Mouse (Mus musculus) frontal cortex, postnatal 14 days (tissue): ENCODE results near the gene Rasa3.
A peak's percentile ranks its signal among the peaks of the same experiment; 100 is the strongest.

ENCODE experiments used
- DNase-seq, 2 experiments: peaks; one replicate each; pipeline ENCODE4 v3.0.0; 2022; ENCODE audit warnings: low spot score in 2 of 2

Rasa3 gene

DNA sequence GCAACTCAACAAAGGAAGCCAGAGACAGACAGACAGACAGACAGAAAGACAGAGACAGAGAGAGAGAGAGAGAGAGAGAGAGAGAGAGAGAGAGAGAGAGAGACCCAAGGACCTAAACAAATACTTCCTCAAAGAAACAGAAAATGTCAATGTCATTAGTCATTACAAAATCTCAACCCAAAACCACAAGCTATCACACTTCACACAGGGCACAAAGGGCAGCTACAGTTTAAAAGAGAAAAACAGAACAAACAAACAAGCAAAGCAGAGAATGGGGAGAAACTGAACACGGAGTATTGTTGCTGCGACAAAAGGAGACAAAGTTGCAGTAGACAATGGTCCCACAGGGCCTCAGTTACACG, 28.3 kb downstream of the Rasa3 start:
- no peak for DNase-seq

DNA sequence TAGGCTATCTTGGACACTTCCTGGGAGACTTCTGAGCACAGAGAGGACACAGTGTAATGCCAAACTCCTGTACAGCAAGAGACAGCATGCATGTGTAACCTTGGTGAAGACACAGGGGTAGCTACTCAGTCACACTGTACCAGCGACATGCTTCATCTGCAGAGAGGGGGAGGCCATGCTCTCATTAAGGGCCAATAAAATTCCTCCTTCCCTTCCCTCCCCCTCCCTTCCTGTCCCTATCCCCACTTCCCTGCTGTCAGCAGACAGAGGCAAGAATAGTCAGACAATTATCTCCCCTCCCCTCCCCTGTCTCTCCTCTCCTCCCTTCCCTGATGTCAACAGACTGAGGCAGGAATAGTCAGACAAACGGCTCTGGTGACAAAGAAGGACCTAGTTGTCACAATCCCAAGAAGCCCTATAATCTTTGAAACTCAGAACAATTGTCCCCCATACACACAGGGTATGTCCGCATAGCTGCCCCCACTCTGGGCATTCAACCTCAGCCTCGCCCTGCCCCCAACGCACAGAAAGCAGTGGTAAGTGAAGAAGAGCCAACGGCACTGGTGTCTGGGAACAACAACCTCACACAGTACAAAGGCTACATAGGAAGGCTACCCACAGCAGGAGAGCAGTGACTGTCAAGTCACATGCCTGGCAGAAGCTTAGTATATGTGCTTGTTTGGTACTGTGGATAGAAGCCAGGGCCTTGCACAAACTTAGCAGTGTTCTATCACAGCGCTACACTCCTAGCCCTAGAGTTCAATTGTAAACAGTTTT, 28.8 kb downstream of the Rasa3 start:
- no peak for DNase-seq

DNA sequence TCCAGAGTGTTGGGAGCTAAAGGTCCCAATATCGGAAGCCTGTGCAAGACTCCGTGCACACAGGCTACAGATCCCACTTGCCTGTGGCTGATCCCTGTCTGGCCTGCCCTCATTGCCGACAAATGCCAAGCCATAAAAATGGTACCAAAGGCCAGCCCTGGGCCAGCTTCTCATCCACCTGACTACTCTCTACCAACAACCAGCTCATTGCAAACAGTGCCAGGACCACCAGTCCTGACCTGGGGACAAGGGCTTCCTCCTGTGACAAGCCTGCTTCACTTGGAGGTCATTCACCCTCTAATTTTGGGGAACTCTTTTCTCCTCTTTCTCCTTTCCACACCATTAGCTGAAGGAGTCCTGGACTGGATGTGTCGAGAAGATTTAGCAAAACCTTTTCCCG, 29.8 kb downstream of the Rasa3 start:
- no peak for DNase-seq

DNA sequence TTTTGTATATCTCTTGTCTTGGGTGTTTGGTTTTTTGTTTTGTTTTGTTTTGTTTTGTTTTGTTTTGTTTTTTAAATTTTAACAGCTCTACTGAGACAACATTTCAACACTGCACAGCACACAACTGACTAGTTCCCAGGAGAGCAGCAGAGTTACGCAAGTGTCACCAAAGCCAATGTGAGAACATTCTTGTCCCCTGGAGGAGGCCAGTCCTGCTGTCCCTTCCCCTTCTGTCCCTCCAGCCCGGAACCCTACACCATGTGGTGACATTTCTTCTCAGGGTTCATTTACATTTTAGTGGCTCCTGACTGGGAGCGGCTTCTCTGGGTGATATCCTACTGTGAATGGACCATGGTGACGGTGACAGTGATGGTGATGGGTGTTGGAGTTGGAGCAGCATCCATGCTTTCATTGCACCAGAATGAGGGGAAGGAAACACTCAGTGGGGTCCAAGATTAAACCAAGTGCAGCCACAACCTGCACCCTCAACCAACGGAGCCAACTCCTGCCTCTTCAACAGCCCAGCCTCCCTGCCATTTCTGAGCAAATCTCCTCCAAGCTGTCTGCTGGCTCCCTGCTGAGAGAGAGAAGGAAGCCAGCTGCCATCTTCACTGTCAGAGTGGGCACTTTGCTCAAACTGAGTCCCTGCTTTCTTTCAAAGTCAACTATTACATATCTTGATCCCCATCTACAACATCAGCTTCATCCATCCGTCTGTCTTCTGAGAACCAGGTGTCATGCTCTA, 32.3 kb downstream of the Rasa3 start:
- no peak for DNase-seq

DNA sequence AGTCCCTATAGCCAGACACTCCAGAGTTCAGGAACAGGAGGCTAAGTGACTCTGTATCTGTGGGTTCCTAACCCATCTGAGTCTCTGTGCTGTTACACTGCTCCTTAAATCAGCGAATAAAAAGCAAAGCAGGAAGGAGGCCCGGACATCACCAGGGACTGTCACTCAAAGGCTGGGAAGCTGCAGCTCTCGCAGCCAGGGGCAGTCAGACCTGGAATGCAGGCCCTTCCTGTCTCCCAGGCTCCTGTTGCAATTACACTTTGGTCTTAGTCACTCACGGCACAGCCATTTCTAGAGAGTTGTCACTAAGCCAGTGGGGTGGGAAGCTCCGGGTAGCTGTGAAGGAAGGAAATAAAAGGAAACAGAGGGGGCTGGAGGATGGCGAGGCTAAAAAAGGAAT, 33.2 kb downstream of the Rasa3 start:
- no peak for DNase-seq

DNA sequence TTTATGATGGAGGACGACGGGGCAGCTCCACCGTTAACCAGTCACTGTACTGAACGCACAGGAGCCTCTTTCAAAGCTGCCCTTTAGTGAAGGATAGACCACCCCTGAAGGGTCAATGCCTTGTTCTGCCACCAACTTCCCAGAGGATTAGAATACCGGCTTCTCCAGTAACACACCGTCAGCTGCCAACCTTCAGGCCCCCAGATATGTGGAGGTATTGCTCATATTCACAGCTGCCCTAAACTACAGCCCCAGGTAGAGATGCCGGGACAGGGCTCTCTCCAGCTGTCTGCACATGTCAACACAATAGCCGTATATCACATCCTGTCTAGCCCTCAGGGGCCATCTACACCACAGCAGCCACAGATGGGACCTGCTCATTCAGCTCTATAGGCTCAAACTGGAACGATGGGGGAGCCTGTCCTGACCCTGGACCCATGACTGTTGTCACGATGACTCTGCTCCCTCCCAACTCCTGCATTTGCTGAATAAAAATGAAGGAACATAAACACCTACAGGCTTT, 34.7 kb downstream of the Rasa3 start:
- no peak for DNase-seq

DNA sequence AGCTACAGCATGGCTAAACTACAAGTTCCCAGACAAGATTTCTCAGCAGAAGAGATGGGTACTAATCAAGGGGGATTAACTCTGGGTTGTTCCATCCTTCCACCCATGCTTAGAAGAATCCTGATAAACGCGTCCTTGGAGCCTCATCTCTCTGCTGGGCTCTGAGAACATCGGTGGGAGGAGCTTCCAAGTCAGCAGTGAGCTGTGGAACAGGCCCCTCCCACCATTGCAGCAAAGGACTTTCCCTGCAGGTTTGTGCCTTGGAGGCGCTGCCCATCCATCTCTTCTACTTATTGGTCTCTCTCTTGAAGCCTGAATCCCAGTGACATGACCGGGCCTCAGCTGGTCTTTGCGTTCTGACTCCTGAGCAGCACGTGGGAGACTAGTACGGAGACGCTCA, 36.2 kb downstream of the Rasa3 start:
- no peak for DNase-seq

DNA sequence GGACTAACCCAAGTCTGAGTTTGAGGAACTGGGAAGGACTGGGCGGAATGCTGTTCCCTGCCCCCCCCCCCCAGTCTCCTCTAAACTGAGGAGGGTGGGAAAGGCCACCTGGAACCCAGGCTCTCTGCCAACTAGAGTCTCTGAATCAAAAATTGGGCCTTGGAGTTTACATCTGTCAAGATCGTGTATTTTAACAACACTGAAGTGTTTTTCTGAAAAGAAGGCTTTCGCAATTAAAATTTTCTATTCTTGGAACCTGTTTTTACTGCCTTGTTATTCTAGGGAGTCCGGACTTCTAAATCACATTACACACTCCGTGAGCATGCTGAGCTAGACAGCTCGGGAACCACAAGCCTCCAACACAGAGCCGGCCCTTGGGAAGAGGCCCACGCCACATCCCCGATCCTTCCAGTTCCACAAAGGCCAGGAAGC, 36.9 kb downstream of the Rasa3 start:
- DNase-seq = no peak

DNA sequence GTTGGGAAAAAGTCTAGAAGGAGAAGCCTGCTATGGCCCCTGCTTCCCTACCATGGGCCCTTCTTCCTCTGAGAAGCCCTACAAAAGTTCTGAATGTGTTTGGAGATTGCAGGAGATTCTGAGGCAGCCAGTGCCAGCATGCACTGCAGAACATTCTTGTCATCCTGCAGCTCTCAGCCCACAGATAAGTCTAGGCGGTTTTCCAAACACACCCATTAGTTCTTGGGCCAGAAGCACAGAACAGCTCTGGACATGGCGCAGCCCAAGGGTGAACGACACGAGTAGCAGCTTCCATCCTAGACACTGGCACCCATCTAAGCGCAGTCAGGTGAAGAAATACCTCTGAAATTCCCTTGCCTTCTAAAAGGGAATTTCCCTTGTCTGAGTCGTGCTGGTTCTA, 44.3 kb downstream of the Rasa3 start:
- DNase-seq = no peak

DNA sequence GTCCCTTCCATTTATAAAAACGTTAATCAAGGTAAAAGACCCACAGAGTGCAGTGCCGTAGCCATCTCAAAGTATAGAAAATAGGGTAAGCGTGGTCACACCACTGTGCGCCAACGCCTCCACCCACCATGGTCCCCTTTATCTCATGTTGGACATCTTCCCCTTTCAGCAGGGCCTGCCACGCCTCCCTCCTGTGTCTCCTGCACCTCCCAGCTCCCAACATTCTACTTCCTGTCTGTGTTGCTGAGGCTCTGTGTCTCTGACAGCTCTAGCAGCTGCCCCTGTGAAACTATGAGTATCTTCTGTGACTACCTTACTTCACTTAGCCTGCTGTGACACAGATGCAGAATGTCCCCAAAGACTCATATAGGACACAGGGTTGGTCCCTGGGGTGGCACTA, 45.1 kb downstream of the Rasa3 start:
- no peak for DNase-seq

DNA sequence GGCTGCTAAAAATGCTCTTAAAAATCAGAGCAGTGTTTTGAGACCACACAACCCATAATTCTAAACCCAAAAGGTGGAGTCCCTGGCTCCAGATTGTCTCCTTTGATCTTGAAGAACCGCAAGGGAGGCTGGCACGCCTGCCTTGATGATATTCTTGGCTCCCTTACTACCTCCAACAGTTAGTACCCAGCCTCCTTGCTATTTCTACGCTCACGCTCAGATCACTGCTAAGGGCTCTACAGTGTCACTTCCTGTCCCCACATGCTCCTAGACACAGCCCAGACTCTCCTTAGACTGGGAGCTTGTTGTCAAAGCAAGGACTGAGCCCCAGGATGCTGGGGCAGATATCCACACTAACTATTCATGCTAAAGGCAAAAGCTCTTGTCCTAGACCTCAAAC, 46.6 kb downstream of the Rasa3 start:
- DNase-seq = no peak

DNA sequence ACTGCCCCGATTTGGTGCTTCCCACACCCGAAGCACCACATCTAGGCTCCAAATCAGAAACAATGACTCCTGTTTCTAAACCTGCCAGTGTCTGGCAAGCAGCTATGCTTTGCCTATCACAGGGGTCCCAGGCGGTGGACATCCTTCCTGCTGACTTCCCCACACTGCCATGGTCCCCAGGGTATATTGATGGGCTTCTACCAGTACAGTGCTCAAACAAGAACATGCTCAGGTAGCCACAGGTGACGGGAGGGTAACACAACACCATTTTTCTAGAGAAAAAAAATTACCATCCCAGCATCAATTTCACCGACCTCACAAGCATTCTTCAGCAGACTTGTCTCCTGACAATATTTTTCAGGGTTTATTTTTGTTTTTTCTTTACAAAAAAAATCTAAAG, 47.2 kb downstream of the Rasa3 start:
- no peak for DNase-seq

DNA sequence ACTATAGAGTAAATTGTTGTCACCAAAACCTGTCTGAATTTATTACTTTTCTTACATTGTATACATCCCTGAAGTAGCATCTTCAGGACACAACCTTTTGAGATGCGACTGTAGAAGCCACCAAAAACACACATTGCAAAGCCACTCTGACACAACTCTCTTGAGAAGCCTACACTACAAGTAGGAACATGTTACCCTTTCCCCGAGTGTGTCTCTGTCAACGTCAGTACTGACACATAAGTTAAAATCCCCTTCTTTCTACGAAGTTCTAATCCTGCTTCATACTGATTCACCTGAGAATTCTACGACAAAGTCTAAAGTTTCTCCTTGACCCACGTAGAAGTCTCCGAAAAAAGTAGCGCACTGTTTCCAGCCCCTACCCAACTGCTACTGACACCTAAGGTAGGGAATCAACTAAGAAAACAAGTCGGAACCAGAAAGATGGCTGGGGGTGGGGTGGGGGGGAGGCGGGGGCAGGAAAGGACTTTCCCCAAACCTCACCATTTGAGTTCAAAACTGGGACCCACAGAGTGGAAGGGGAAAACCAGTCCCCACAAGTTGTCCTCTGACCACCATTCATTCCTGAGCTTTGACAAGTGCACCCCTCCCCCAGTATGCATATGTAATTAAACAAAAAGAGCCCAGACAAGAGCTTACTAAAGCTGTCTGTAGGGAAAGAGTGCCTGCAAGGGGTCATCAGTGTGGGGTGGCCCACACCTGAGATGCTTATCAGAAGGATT, 47.9 kb downstream of the Rasa3 start:
- DNase-seq = no peak

DNA sequence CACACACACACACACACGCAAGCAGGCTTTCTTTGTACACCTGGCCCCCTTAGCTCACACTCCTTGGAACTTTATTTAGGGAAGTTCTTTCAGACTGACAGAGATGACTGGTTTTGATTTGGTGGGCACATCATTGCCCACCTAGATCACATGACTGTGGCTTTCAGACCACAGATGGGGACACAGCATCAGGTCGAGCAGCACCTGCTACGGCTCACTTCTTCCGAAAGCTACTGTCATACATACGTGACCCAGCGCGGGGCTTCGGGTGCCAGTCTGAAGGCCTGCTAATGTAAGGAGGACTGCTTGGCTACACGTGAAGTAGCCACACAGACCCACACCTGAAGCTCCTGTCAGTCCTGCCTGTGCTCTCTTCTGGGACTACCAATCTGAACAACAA, 49.3 kb downstream of the Rasa3 start:
- DNase-seq = no peak

DNA sequence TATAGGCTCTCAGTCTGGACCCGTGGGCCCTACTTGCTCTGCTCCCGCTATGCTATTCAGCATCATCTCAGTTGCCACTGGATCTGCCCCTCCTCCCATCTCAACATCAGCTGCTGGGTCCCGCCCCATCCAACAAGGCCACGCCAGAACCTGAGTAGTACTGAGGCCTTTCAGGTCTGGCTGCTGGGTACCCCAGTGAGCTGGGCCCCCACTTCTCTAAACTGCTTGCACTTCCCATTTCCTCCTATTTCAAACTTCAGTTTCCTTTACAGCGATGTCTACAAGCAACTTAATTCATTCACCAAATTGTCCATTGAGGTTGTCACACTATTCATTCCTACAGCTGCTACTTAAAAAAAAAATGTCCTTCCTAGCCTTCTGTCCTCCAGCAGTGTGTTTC, 49.8 kb downstream of the Rasa3 start:
- no peak for DNase-seq

DNA sequence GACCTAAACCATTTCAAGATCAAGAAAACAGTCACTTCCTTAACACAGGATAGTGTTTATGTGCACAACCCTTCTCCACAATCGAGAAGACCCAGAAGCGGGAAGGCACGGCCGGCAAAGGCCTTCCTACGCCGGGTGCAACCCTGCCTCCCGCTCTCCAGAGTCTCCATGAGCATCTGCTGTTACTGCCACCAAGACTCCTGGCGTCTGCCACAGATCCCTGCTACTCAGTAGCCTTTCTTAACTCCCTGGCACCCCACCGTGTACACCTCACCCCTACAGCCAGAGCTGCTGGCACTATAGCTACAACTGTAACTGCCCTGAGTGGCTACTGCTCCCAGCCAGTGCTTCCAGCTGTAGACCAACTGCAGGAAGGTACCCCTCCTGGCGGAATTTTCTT, 51.3 kb downstream of the Rasa3 start:
- no peak for DNase-seq

DNA sequence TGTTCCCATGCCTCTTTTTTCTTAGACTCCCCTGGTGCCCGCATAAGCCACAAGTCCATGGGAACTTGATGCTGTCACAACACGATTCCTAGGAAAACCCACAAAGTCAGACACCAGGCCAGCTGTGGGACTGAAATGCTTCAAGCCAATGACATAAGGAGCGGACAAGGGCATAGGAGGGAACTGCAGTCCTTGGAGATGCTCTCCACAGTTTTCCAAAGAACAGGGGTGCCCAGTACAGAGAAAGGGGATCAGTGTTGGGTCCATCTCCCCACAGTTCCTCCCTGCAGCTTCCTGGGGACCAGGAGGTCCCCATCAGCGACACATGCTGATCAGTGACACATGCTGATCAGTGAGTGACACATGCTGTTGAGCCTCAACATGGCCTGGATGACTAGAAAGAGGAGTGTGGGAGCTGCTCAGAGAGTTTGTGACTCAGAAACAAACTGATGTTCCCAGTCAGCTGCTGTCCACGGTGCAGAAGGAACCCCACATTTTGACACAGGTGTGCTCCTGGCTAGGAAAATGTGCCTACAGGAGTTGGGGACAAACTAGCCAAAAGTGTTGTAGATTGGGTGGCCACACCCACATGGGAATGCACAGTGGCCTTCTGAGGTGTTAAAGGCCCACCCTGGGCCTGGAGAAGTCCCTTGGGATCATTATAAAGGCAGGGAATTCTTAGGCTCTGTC, 52.0 kb downstream of the Rasa3 start:
- no peak for DNase-seq

DNA sequence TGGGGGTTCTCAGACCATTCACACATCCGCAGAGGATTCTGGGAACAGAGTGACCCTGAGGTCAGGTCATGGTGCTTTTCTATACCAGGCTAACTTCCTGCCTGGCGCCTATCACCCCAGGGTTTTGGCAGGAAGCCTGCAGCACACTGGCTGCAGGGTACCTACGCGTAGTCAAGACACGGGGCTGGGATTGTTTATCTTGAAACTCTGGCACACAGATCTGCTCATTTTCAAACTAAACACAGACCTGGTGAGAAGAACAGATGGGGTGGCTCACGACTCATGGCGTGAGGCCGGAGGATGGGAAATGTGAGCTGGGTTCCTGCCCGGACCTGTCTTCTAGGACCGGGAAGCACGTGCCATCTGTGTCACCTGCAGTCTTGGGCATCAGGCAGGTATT, 52.5 kb downstream of the Rasa3 start:
- no peak for DNase-seq

DNA sequence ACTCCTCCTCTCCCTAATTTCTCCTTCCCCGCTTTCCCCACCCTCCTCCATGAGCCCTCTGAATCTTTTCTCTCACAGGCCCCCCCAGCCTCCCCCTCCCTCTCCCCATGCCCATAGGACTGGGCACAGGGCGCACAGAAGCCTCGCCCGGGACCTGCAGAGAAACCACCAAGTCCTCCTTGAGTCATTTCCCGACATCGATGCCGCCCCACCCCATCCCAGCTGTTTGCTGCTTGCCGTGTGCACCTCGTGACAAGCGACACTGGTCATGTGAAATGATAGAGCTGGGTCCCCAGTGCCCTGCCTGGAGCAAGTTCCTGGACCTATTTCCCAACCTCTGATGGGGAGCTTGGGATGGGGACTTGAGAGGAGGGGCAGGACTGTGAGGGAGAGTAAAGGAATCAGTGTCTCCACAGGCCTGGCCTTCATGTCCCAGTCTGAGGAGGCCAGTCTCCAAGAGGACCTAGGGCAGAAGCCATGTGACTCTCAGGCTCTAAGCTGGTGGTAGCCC, 53.4 kb downstream of the Rasa3 start:
- no peak for DNase-seq

DNA sequence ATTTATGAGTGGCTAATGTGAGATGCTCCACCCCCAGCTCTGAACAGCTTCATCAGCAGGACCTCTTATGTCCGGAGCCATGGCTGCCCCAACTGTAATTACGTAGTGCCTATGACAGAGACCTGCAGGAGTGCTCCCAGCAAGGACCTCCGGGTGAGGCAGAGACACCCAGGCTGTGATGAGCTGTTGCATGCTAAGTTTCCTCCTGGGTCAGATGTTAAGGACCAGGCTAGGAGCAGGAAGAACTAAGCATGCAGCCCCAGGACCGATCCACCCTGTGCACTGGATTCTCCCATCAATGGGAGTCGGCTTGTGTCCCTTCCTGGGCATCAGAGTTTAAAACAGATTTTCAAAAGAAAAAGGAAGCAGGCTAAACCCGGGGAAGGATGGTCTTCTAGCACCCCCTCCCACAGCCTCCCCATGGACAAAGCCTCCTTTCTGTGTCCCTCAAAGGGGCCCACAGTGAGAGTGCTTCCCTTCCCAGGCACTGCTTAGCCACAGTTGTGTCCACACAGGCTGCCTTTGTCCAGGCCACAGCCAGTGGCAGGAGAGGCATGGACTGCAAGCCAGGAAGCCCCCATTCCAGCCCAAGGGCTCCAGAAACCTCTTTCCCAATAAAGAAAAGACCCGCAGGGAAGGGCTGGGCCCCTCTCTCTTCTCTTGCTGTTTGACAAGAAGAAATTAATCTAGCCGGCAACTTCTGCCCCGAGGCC, 54.2 kb downstream of the Rasa3 start:
- peak; percentile 40 to 64 for DNase-seq
